Mouse (Mus musculus): ENCODE data around the gene Tmem121. TPM values are rescaled to one million over a fixed set of nuclear protein-coding genes. Genes with fewer than 3 reads are reported as not detected.

The Tmem121 gene
- total RNA-seq, 1 experiment, result 12.5 TPM

GRCm38 (mm10) chr12:113205251-113205942 is 19.7 kb downstream of the Tmem121 start:
- Histone ChIP-seq H3K36me3 (ENCODE audit: control insufficient read depth, insufficient read depth, low read length, poor library complexity, severe bottlenecking) (no peaks in the 10 kb centered on the region), H3K9me3 (ENCODE audit: control insufficient read depth, insufficient read depth, low read depth, low read length) (no peaks in the 10 kb centered on the region), H3K4me1 (ENCODE audit: control insufficient read depth in 2 of 2, insufficient read depth in 2 of 2, low read length in 2 of 2, poor library complexity in 1 of 2) (no peaks in the 10 kb centered on the region), H3K27ac (ENCODE audit: insufficient read depth, low read depth, low read length, poor library complexity, severe bottlenecking) (no peak overlapping the region), H3K9ac (ENCODE audit: insufficient read depth, low read depth, low read length, poor library complexity, severe bottlenecking) (no peak overlapping the region), H3K4me3 (ENCODE audit: insufficient read depth in 1 of 2, low read depth in 1 of 2, low read length in 2 of 2, poor library complexity in 1 of 2, severe bottlenecking in 1 of 2) (no peak overlapping the region)
- in situ Hi-C loops (cut with MboI; ENCODE audit: low sequenced_read_pairs in 2 of 2, unreplicated experiment in 2 of 2), result no loop called here
- no peak for DNase-seq (ENCODE audit: low read depth, low spot score)
- no peak for TF ChIP-seq ZNF384 (IDR thresholded peaks at IDR 0.05; ENCODE audit: low read depth, low read length)
- no peak for TF ChIP-seq HCFC1 (IDR thresholded peaks at IDR 0.05; ENCODE audit: borderline replicate concordance, insufficient read depth, low read length)
- no peak for TF ChIP-seq ZC3H11A (IDR thresholded peaks at IDR 0.05; ENCODE audit: borderline replicate concordance, low read depth, low read length)
- no peak for TF ChIP-seq MAFK (IDR thresholded peaks at IDR 0.05; ENCODE audit: insufficient read depth, low read depth, low read length)
- TF ChIP-seq CHD2 (IDR thresholded peaks at IDR 0.05; ENCODE audit: low read depth, low read length), result no peak

GRCm38 (mm10) chr12:113207737-113208136 is 22.0 kb downstream of the Tmem121 start:
- no peak for DNase-seq (ENCODE audit: low read depth, low spot score)
- no peak for TF ChIP-seq ZC3H11A (IDR thresholded peaks at IDR 0.05; ENCODE audit: borderline replicate concordance, low read depth, low read length)
- no peak for TF ChIP-seq HCFC1 (IDR thresholded peaks at IDR 0.05; ENCODE audit: borderline replicate concordance, insufficient read depth, low read length)
- TF ChIP-seq ZNF384 (IDR thresholded peaks at IDR 0.05; ENCODE audit: low read depth, low read length), result no peak
- no peak for TF ChIP-seq CHD2 (IDR thresholded peaks at IDR 0.05; ENCODE audit: low read depth, low read length)
- TF ChIP-seq MAFK (IDR thresholded peaks at IDR 0.05; ENCODE audit: insufficient read depth, low read depth, low read length), result no peak
- H3K9ac ChIP-seq (ENCODE audit: insufficient read depth, low read depth, low read length, poor library complexity, severe bottlenecking), result no peak overlapping the region
- H3K4me1 ChIP-seq (ENCODE audit: control insufficient read depth in 2 of 2, insufficient read depth in 2 of 2, low read length in 2 of 2, poor library complexity in 1 of 2), result no peaks in the 10 kb centered on the region
- H3K4me3 ChIP-seq (ENCODE audit: insufficient read depth in 1 of 2, low read depth in 1 of 2, low read length in 2 of 2, poor library complexity in 1 of 2, severe bottlenecking in 1 of 2), result no peak overlapping the region
- no peaks in the 10 kb centered on the region for H3K36me3 ChIP-seq (ENCODE audit: control insufficient read depth, insufficient read depth, low read length, poor library complexity, severe bottlenecking)
- in situ Hi-C loops (cut with MboI; ENCODE audit: low sequenced_read_pairs in 2 of 2, unreplicated experiment in 2 of 2), result no loop called here
- no peak overlapping the region for H3K27ac ChIP-seq (ENCODE audit: insufficient read depth, low read depth, low read length, poor library complexity, severe bottlenecking)
- no peaks in the 10 kb centered on the region for H3K9me3 ChIP-seq (ENCODE audit: control insufficient read depth, insufficient read depth, low read depth, low read length)

- Histone ChIP-seq H3K9ac (ENCODE audit: insufficient read depth, low read depth, low read length, poor library complexity, severe bottlenecking) (no peak overlapping the region), H3K36me3 (ENCODE audit: control insufficient read depth, insufficient read depth, low read length, poor library complexity, severe bottlenecking) (no peaks in the 10 kb centered on the region), H3K4me1 (ENCODE audit: control insufficient read depth in 2 of 2, insufficient read depth in 2 of 2, low read length in 2 of 2, poor library complexity in 1 of 2) (no peaks in the 10 kb centered on the region), H3K9me3 (ENCODE audit: control insufficient read depth, insufficient read depth, low read depth, low read length) (no peaks in the 10 kb centered on the region), H3K27ac (ENCODE audit: insufficient read depth, low read depth, low read length, poor library complexity, severe bottlenecking) (no peak overlapping the region), H3K4me3 (ENCODE audit: insufficient read depth in 1 of 2, low read depth in 1 of 2, low read length in 2 of 2, poor library complexity in 1 of 2, severe bottlenecking in 1 of 2) (no peak overlapping the region)
- no peak for DNase-seq (ENCODE audit: low read depth, low spot score)
- in situ Hi-C loops (cut with MboI; ENCODE audit: low sequenced_read_pairs in 2 of 2, unreplicated experiment in 2 of 2), result no loop called here
- TF ChIP-seq MAFK (IDR thresholded peaks at IDR 0.05; ENCODE audit: insufficient read depth, low read depth, low read length), result no peak
- no peak for TF ChIP-seq HCFC1 (IDR thresholded peaks at IDR 0.05; ENCODE audit: borderline replicate concordance, insufficient read depth, low read length)
- TF ChIP-seq CHD2 (IDR thresholded peaks at IDR 0.05; ENCODE audit: low read depth, low read length), result no peak
- TF ChIP-seq ZC3H11A (IDR thresholded peaks at IDR 0.05; ENCODE audit: borderline replicate concordance, low read depth, low read length), result no peak
- no peak for TF ChIP-seq ZNF384 (IDR thresholded peaks at IDR 0.05; ENCODE audit: low read depth, low read length)
Observed at GRCm38 (mm10) chr12:113210586-113211378, 25.1 kb downstream of the Tmem121 start.

- no peak for DNase-seq (ENCODE audit: low read depth, low spot score)
- TF ChIP-seq HCFC1 (IDR thresholded peaks at IDR 0.05; ENCODE audit: borderline replicate concordance, insufficient read depth, low read length) (no peak), CHD2 (IDR thresholded peaks at IDR 0.05; ENCODE audit: low read depth, low read length) (no peak), MAFK (IDR thresholded peaks at IDR 0.05; ENCODE audit: insufficient read depth, low read depth, low read length) (no peak), ZC3H11A (IDR thresholded peaks at IDR 0.05; ENCODE audit: borderline replicate concordance, low read depth, low read length) (no peak), ZNF384 (IDR thresholded peaks at IDR 0.05; ENCODE audit: low read depth, low read length) (no peak)
- in situ Hi-C loops (cut with MboI; ENCODE audit: low sequenced_read_pairs in 2 of 2, unreplicated experiment in 2 of 2), result no loop called here
Observed at GRCm38 (mm10) chr12:113211772-113212171, 26.0 kb downstream of the Tmem121 start.

More at GRCm38 (mm10) chr12:113211772-113212171, 26.0 kb downstream of the Tmem121 start:
- Histone ChIP-seq H3K4me3 (ENCODE audit: insufficient read depth in 1 of 2, low read depth in 1 of 2, low read length in 2 of 2, poor library complexity in 1 of 2, severe bottlenecking in 1 of 2) (no peak overlapping the region), H3K36me3 (ENCODE audit: control insufficient read depth, insufficient read depth, low read length, poor library complexity, severe bottlenecking) (no peaks in the 10 kb centered on the region), H3K27ac (ENCODE audit: insufficient read depth, low read depth, low read length, poor library complexity, severe bottlenecking) (no peak overlapping the region), H3K9me3 (ENCODE audit: control insufficient read depth, insufficient read depth, low read depth, low read length) (no peaks in the 10 kb centered on the region), H3K4me1 (ENCODE audit: control insufficient read depth in 2 of 2, insufficient read depth in 2 of 2, low read length in 2 of 2, poor library complexity in 1 of 2) (no peaks in the 10 kb centered on the region; a peak in 1 of 4 replicates), H3K9ac (ENCODE audit: insufficient read depth, low read depth, low read length, poor library complexity, severe bottlenecking) (no peak overlapping the region)
